Mouse (Mus musculus) CH12.LX (cell line): ENCODE measurements around the gene Nlrc3. TPM values are rescaled to one million over a fixed set of nuclear protein-coding genes. Genes with fewer than 3 reads are reported as not detected.

Experiments used
- DNase-seq: peaks from one replicate; pipeline ENCODE4 v3.0.0-alpha.2; 2013; ENCODE audit errors: extremely low read depth
- H3K27ac ChIP-seq: 2 replicates; pipeline ENCODE4 v1.5.1; 2012; ENCODE audit warnings: low read depth, mild to moderate bottlenecking, control low read depth, moderate library complexity; ENCODE audit not compliant: insufficient read depth
- H3K27me3 ChIP-seq: replicated peaks from 2 replicates; pipeline ENCODE3; 2012; ENCODE audit warnings: inconsistent platforms
- H3K36me3 ChIP-seq, 2 experiments: replicated peaks in 1 of 2; 2 replicates each; pipeline versions ENCODE3 to v1.6.1; 2012; ENCODE audit warnings: inconsistent platforms in 1 of 2, low read length in 1 of 2, mild to moderate bottlenecking in 1 of 2, mixed read lengths in 1 of 2, moderate library complexity in 1 of 2; ENCODE audit not compliant: control insufficient read depth in 1 of 2, insufficient read depth in 1 of 2
- H3K4me1 ChIP-seq, 2 experiments: 2 replicates each; pipeline ENCODE4 v1.6.1; 2012; ENCODE audit warnings: inconsistent platforms in 1 of 2, moderate library complexity in 1 of 2; ENCODE audit not compliant: insufficient read depth in 2 of 2, control insufficient read depth in 1 of 2
- H3K4me2 ChIP-seq: 2 replicates; pipeline ENCODE4 v1.6.1; 2012; ENCODE audit warnings: low read depth, mild to moderate bottlenecking, control low read depth; ENCODE audit not compliant: poor library complexity, insufficient read depth, severe bottlenecking
- H3K4me3 ChIP-seq, 3 experiments: fragments of 150-350 bp in 1 of 3; sonication (generic) in 1 of 3; replicated peaks in 1 of 3; 2 replicates each; pipeline versions ENCODE3 to v1.5.1; 2011 to 2012; ENCODE audit warnings: low read depth in 2 of 3, low read length in 2 of 3, mild to moderate bottlenecking in 2 of 3, moderate library complexity in 2 of 3, control low read depth in 1 of 3, improper control_type of control experiment in 1 of 3, inconsistent platforms in 1 of 3, mixed read lengths in 1 of 3; ENCODE audit not compliant: poor library complexity in 1 of 3
- H3K79me2 ChIP-seq: replicated peaks from 2 replicates; pipeline ENCODE4 v1.6.1; 2012; ENCODE audit warnings: mild to moderate bottlenecking, moderate library complexity; ENCODE audit not compliant: control insufficient read depth, poor library complexity, insufficient read depth, severe bottlenecking; ENCODE audit errors: extremely low read depth
- H3K9ac ChIP-seq: 2 replicates; pipeline ENCODE4 v1.6.1; 2012; ENCODE audit warnings: low read depth, mild to moderate bottlenecking, control low read depth, moderate library complexity; ENCODE audit not compliant: insufficient read depth
- H3K9me3 ChIP-seq: replicated peaks from 2 replicates; pipeline ENCODE3; 2012; ENCODE audit warnings: low read length, inconsistent platforms, mixed read lengths
- BHLHE40 ChIP-seq: IDR thresholded peaks from 2 replicates; pipeline ENCODE4 v1.6.1; 2011; ENCODE audit warnings: mild to moderate bottlenecking, low read depth, low read length, improper control_type of control experiment
- CHD2 ChIP-seq: IDR thresholded peaks from 2 replicates; pipeline ENCODE4 v1.6.1; 2011; ENCODE audit warnings: low read length, improper control_type of control experiment
- CTCF ChIP-seq, 2 experiments: IDR thresholded peaks in 1 of 2; conservative IDR thresholded peaks in 1 of 2; 2 replicates each; pipeline ENCODE4 v1.5.1; 2011 to 2012; ENCODE audit warnings: low read depth in 2 of 2, low read length in 2 of 2, improper control_type of control experiment in 1 of 2, inconsistent platforms in 1 of 2, mild to moderate bottlenecking in 1 of 2, moderate library complexity in 1 of 2
- ELF1 ChIP-seq: IDR thresholded peaks from 2 replicates; pipeline ENCODE4 v1.6.1; 2014; ENCODE audit warnings: low read depth, mild to moderate bottlenecking, inconsistent platforms, low read length, improper control_type of control experiment
- EP300 ChIP-seq: IDR thresholded peaks from 2 replicates; pipeline ENCODE4 v1.6.1; 2011; ENCODE audit warnings: low read length, improper control_type of control experiment
- ETS1 ChIP-seq: conservative IDR thresholded peaks from 2 replicates; pipeline ENCODE4 v1.6.1; 2012; ENCODE audit warnings: low read depth, mild to moderate bottlenecking, inconsistent platforms, low read length, improper control_type of control experiment, moderate library complexity
- HCFC1 ChIP-seq: IDR thresholded peaks from 2 replicates; pipeline ENCODE4 v1.6.1; 2012; ENCODE audit warnings: low read depth, mild to moderate bottlenecking, inconsistent platforms, low read length, improper control_type of control experiment
- IRF4 ChIP-seq: IDR thresholded peaks from 2 replicates; pipeline ENCODE4 v1.6.1; 2014; ENCODE audit warnings: low read depth, mild to moderate bottlenecking, inconsistent platforms, low read length, improper control_type of control experiment
- JUN ChIP-seq: IDR thresholded peaks from 2 replicates; pipeline ENCODE4 v1.6.1; 2011; ENCODE audit warnings: low read depth, mild to moderate bottlenecking, low read length, improper control_type of control experiment, moderate library complexity; ENCODE audit not compliant: insufficient read depth
- KAT2A ChIP-seq: IDR thresholded peaks from 2 replicates; pipeline ENCODE4 v1.6.1; 2012; ENCODE audit warnings: low read length, improper control_type of control experiment, inconsistent platforms; ENCODE audit not compliant: insufficient replicate concordance
- MAFK ChIP-seq: IDR thresholded peaks from 2 replicates; pipeline ENCODE4 v1.6.1; 2011; ENCODE audit warnings: low read length, improper control_type of control experiment; ENCODE audit not compliant: insufficient replicate concordance
- MAX ChIP-seq: IDR thresholded peaks from 2 replicates; pipeline ENCODE4 v1.6.1; 2011; ENCODE audit warnings: low read length, improper control_type of control experiment
- MAZ ChIP-seq: IDR thresholded peaks from 2 replicates; pipeline ENCODE4 v1.6.1; 2012; ENCODE audit warnings: low read depth, mild to moderate bottlenecking, inconsistent platforms, low read length, improper control_type of control experiment, moderate library complexity
- MEF2A ChIP-seq: IDR thresholded peaks from 2 replicates; pipeline ENCODE4 v1.6.1; 2014; ENCODE audit warnings: low read depth, mild to moderate bottlenecking, inconsistent platforms, low read length, improper control_type of control experiment, borderline replicate concordance
- MXI1 ChIP-seq: IDR thresholded peaks from 2 replicates; pipeline ENCODE4 v1.6.1; 2011; ENCODE audit warnings: mild to moderate bottlenecking, low read depth, low read length, improper control_type of control experiment
- MYC ChIP-seq: IDR thresholded peaks from 2 replicates; pipeline ENCODE4 v1.6.1; 2011; ENCODE audit warnings: low read depth, mild to moderate bottlenecking, improper control_type of control experiment, low read length
- NELFE ChIP-seq: IDR thresholded peaks from 2 replicates; pipeline ENCODE4 v1.6.1; 2011; ENCODE audit warnings: low read depth, low read length, improper control_type of control experiment
- NRF1 ChIP-seq: IDR thresholded peaks from 2 replicates; pipeline ENCODE4 v1.6.1; 2014; ENCODE audit warnings: low read depth, mild to moderate bottlenecking, inconsistent platforms, low read length, improper control_type of control experiment, moderate library complexity
- POLR2A ChIP-seq: IDR thresholded peaks from 2 replicates; pipeline ENCODE4 v1.6.1; 2011; ENCODE audit warnings: low read depth, mild to moderate bottlenecking, improper control_type of control experiment, low read length
- POLR2AphosphoS2 ChIP-seq: IDR thresholded peaks from 2 replicates; pipeline ENCODE4 v1.6.1; 2011; ENCODE audit warnings: low read depth, low read length, improper control_type of control experiment
- RAD21 ChIP-seq: IDR thresholded peaks from 2 replicates; pipeline ENCODE4 v1.6.1; 2011; ENCODE audit warnings: low read depth, mild to moderate bottlenecking, low read length, improper control_type of control experiment, moderate library complexity
- SIN3A ChIP-seq: IDR thresholded peaks from 2 replicates; pipeline ENCODE4 v1.6.1; 2012; ENCODE audit warnings: low read length, improper control_type of control experiment, inconsistent platforms
- TBP ChIP-seq: conservative IDR thresholded peaks from 2 replicates; pipeline ENCODE4 v1.6.1; 2011; ENCODE audit warnings: low read depth, low read length, improper control_type of control experiment
- TCF12 ChIP-seq: IDR thresholded peaks from 2 replicates; pipeline ENCODE4 v1.6.1; 2014; ENCODE audit warnings: low read depth, mild to moderate bottlenecking, inconsistent platforms, low read length, improper control_type of control experiment
- USF2 ChIP-seq: conservative IDR thresholded peaks from 2 replicates; pipeline ENCODE4 v1.6.1; 2011; ENCODE audit warnings: low read depth, low read length, improper control_type of control experiment
- ZKSCAN1 ChIP-seq: IDR thresholded peaks from 2 replicates; pipeline ENCODE4 v1.6.1; 2012; ENCODE audit warnings: low read depth, inconsistent platforms, low read length, improper control_type of control experiment, borderline replicate concordance
- ZMIZ1 ChIP-seq: IDR thresholded peaks from 2 replicates; pipeline ENCODE4 v1.6.1; 2012; ENCODE audit warnings: low read depth, mild to moderate bottlenecking, inconsistent platforms, low read length, improper control_type of control experiment
- ZNF384 ChIP-seq: IDR thresholded peaks from 2 replicates; pipeline ENCODE4 v1.6.1; 2012; ENCODE audit warnings: low read depth, low read length, improper control_type of control experiment, inconsistent platforms
- dilution Hi-C: fragments of 300-500 bp; cut with MboI; formaldehyde crosslinking; loops from 2 replicates; pipeline ENCODE4 v1.14.3; 2020; ENCODE audit warnings: low sequenced_read_pairs; ENCODE audit not compliant: extremely low pct_unique_long_range_greater_than_20kb, extremely low pct_ligation_motif_present
- in situ Hi-C: fragments of 300-500 bp; cut with MboI; formaldehyde crosslinking; loops from 3 replicates; pipeline ENCODE4 v1.14.3; 2019; ENCODE audit warnings: low sequenced_read_pairs, low pct_ligation_motif_present, low pct_unique_long_range_greater_than_20kb, mixed read lengths
- polyA plus RNA-seq: library from polyadenylated mRNA; unstranded; fragments of >175 nt; gene quantifications from 2 replicates; pipeline ENCODE4 v1.2.1, GENCODE M21; 2012; ENCODE audit warnings: low read depth; ENCODE audit not compliant: insufficient read length
- total RNA-seq, 2 experiments: library from RNA; depleted of rRNA; stranded (reverse); fragments of 300-350 nt in 1 of 2; fragments of >200 nt in 1 of 2; gene quantifications; 2 replicates each; pipeline ENCODE4 v1.2.3; 2012 to 2014

Nlrc3 gene
- total and polyA plus RNA-seq, 3 experiments, result 0.13 to 0.69 TPM; not detected in 1

GRCm38 (mm10) chr16:3896046-3896445, 80.4 kb downstream of the Nlrc3 start:
- Histone ChIP-seq H3K79me2 (peaks cover 23% of the 10 kb centered on the region), H3K36me3 (peaks cover 50 to 80% of the 10 kb centered on the region in 2 experiments), H3K4me1 (peaks cover 9 to 27% of the 10 kb centered on the region in 2 experiments), H3K27me3 (no peaks in the 10 kb centered on the region), H3K9me3 (no peaks in the 10 kb centered on the region), H3K27ac (no peak overlapping the region), H3K4me2 (peak overlapping the region; percentile 75; the same call in 1 of the 2 replicates), H3K4me3 (peak overlapping the region in 2 of 3 experiments; percentile 57 to 59), H3K9ac (peak overlapping the region; percentile 83)
- no peak for DNase-seq
- in situ Hi-C loops (no loop called here), dilution Hi-C loops (no loop called here)
- TF ChIP-seq NRF1 (no peak), ZKSCAN1 (no peak), POLR2AphosphoS2 (no peak), EP300 (no peak), BHLHE40 (no peak), MAZ (no peak)

DNA sequence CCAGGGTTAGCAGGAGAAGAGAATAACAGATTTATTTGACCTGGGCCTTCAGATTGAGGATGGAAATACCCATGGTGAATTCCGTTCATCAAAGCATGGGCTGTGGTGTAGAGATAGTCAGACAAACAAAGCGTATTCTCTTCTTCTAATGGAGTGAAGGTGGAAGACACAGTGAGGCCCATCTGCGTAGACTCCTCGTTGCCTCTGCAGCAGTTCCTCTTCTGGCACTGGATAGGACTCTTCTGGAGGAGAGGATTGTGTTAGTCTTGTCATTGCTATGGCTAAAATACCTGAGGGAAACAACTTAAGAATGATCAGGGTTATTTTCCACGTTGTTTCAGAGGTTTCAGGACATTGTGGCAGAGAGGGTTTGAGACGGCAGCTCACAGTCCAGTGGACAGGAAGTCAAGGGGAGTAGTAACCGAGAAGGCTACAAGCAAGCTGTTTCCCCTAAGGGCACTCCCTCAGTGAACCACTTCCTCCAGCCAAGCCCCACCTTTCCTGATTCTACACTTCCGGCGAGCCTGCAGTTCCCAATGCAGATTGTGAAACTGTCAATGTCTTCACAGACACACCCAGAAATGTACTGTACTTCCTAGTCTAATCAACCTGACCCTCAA, 81.1 kb downstream of the Nlrc3 start:
- dilution Hi-C loops, result no loop called here
- peak overlapping the region; percentile 98 for H3K9ac ChIP-seq
- H3K9me3 ChIP-seq, result no peaks in the 10 kb centered on the region
- H3K4me2 ChIP-seq, result peak overlapping the region; percentile 98
- peak; percentile 93 for DNase-seq
- peaks cover 23% of the 10 kb centered on the region for H3K79me2 ChIP-seq
- no peaks in the 10 kb centered on the region for H3K27me3 ChIP-seq
- TF ChIP-seq RAD21 (no peak), ETS1 (0 out of 2 replicates have a peak, but pooled peaks have one; percentile 37), ZNF384 (no peak), BHLHE40 (no peak), TBP (peak; percentile 98), MYC (peak; percentile 72; the same call in 1 of the 2 replicates), IRF4 (peak; percentile 78), MAX (peak; percentile 71), MAFK (no peak), POLR2AphosphoS2 (peak; percentile 89; the same call in 1 of the 2 replicates), CTCF (conservative IDR thresholded peaks at IDR 0.05 in 1 of 2, IDR thresholded peaks at IDR 0.05 in 1 of 2; ENCODE audit: low read depth in 2 of 2, low read length in 2 of 2) (no peak), CHD2 (no peak), HCFC1 (peak; percentile 87), MAZ (0 out of 2 replicates have a peak, but pooled peaks have one; percentile 51), POLR2A (peak; percentile 99), JUN (no peak), EP300 (no peak), MEF2A (no peak), MXI1 (peak; percentile 89), KAT2A (peak; percentile 54; the same call in 1 of the 2 replicates), USF2 (no peak), ZMIZ1 (peak; percentile 90), NELFE (peak; percentile 97), SIN3A (peak; percentile 91), ELF1 (peak; percentile 93), TCF12 (peak; percentile 87)
- peak overlapping the region; percentile 57 to 84 (median 59) for H3K4me3 ChIP-seq
- H3K4me1 ChIP-seq, result peaks cover 9 to 27% of the 10 kb centered on the region in 2 experiments
- peaks cover 42 to 77% of the 10 kb centered on the region in 2 experiments for H3K36me3 ChIP-seq
- in situ Hi-C loops, result no loop called here
- peak overlapping the region; percentile 88 for H3K27ac ChIP-seq
